Mouse (Mus musculus) lung, embryonic 14.5 days (tissue): ENCODE data around the gene Vmn1r218. TPM values are rescaled to one million over a fixed set of nuclear protein-coding genes. Genes with fewer than 3 reads are reported as not detected.
A peak's percentile ranks its signal among the peaks of the same experiment; 100 is the strongest.
"Not testable (repeated sequence)": the region's sequence is repeated elsewhere in the genome, so short reads cannot be mapped to it uniquely, and the experiment has no call there.

ENCODE experiments used
- ATAC-seq: fragments of 200-750 bp; cut with Nextera tagmentation; 2 replicates; pipeline ENCODE4 v1.8.0; 2017; ENCODE audit warnings: mild to moderate bottlenecking, moderate TSS enrichment, moderate library complexity; ENCODE audit not compliant: insufficient read depth
- DNase-seq: peaks from one replicate; pipeline ENCODE4 v3.0.0-alpha.2; 2015
- H3K27ac ChIP-seq: fragments of 300-500 bp; sonication (generic); 2 replicates; pipeline ENCODE4 v1.5.1; 2014; ENCODE audit warnings: low read depth, mild to moderate bottlenecking, moderate library complexity
- H3K27me3 ChIP-seq: fragments of 300-500 bp; sonication (generic); 2 replicates; pipeline ENCODE4 v1.6.1; 2014; ENCODE audit warnings: low read length, control low read depth; ENCODE audit not compliant: insufficient read depth
- H3K36me3 ChIP-seq: fragments of 300-500 bp; sonication (generic); 2 replicates; pipeline ENCODE4 v1.6.1; 2014; ENCODE audit warnings: control low read depth; ENCODE audit not compliant: insufficient read depth
- H3K4me1 ChIP-seq: fragments of 300-500 bp; sonication (generic); 2 replicates; pipeline ENCODE4 v1.6.1; 2014; ENCODE audit warnings: antibody characterized with exemption, control low read depth; ENCODE audit not compliant: insufficient read depth
- H3K4me2 ChIP-seq: fragments of 300-500 bp; sonication (generic); 2 replicates; pipeline ENCODE4 v1.6.1; 2014; ENCODE audit warnings: mild to moderate bottlenecking
- H3K4me3 ChIP-seq: fragments of 300-500 bp; sonication (generic); 2 replicates; pipeline ENCODE4 v1.5.1; 2014; ENCODE audit warnings: low read depth, low read length
- H3K9ac ChIP-seq: fragments of 300-500 bp; sonication (generic); 2 replicates; pipeline ENCODE4 v1.6.1; 2014
- H3K9me3 ChIP-seq: fragments of 300-500 bp; sonication (generic); 2 replicates; pipeline ENCODE4 v1.6.1; 2016; ENCODE audit warnings: low read depth, low read length, control low read depth
- CTCF ChIP-seq: IDR thresholded peaks from 2 replicates; pipeline ENCODE4 v1.5.1; 2016; ENCODE audit warnings: antibody characterized with exemption, low read depth
- WGBS: fragments of 180-500 bp; shearing (Covaris S2); extraction: QIAGEN DNeasy Blood & Tissue Kit; methylation state at CpG from one replicate; pipeline ENCODE4 v1.1.7; 2014; 5-methylcytosine and 5-hydroxymethylcytosine counted together
- polyA plus RNA-seq: library from polyadenylated mRNA; unstranded; fragments of >200 nt; fragmentation: Nextera tagmentation; extraction: Ambion mirVana; gene quantifications from 2 replicates; pipeline ENCODE4 v1.2.1, GENCODE M21; 2014

Vmn1r218 gene
- polyA plus RNA-seq = not detected in 2 replicates

DNA sequence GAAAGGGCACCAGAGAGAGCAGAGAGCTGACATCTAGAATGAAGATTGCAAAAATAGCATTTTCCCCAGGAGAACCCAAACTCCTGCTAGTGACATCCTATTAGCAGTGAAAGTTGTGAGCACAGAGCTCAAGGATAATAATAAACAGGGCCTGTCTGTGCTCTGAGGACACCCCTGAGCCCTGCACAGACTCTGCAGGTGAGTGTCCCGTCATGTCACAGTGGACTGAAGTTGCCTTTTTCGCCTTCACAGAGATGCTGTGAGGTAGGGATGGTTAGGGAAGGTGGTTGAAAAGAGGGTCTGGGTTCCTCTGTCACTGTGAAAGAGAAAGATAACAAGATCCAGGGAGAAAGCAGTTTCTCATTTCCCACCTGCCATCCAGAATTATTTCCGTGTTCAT lies at the start of gene Vmn1r218:
Gene Vmn1r218 (plus strand): TSS at position 57 of the 400 bp plus-strand sequence.
- no peak within 1 kb of the TSS for H3K9ac ChIP-seq
- no peak within 1 kb of the TSS for H3K4me3 ChIP-seq
- no peaks in the 10 kb centered on the region for H3K9me3 ChIP-seq
- no peak within 1 kb of the TSS for H3K27ac ChIP-seq
- WGBS = 65% methylated on average over 3 of the region's 3 CpGs
- ATAC-seq (no peak), DNase-seq (no peak)
- no peak for TF ChIP-seq CTCF
- H3K36me3 ChIP-seq = no peaks in the 10 kb centered on the region
- no peaks in the 10 kb centered on the region for H3K4me1 ChIP-seq
- H3K27me3 ChIP-seq = no peaks in the 10 kb centered on the region
- H3K4me2 ChIP-seq = no peak within 1 kb of the TSS

DNA sequence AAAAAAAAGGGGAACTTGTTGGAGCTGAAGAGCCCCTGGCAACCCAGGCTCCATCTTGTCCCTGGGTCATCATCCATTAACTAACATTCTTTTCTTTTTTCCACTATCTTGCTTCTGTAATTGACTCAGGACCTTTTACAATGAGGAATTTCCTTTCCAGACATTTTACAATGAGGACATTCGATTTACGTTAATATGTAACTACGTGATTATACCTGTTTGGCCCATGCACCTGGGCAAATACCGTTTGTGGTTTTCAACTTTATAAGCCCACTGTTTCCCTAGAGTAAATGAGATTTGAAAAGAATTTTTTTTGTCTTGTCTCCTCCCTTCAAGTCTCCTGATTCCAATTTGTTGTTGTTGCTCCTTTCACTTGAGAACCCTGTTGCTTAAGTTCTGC lies 38.6 kb upstream of the Vmn1r218 start:
- ATAC-seq (no peak), DNase-seq (no peak)
- Histone ChIP-seq H3K36me3 (no peaks in the 10 kb centered on the region), H3K27me3 (no peaks in the 10 kb centered on the region), H3K9ac (no peak overlapping the region), H3K9me3 (no peaks in the 10 kb centered on the region), H3K4me3 (no peak overlapping the region), H3K27ac (no peak overlapping the region), H3K4me2 (no peak overlapping the region), H3K4me1 (no peaks in the 10 kb centered on the region)
- WGBS = 82% methylated on average over 4 of the region's 4 CpGs
- no peak for TF ChIP-seq CTCF

DNA sequence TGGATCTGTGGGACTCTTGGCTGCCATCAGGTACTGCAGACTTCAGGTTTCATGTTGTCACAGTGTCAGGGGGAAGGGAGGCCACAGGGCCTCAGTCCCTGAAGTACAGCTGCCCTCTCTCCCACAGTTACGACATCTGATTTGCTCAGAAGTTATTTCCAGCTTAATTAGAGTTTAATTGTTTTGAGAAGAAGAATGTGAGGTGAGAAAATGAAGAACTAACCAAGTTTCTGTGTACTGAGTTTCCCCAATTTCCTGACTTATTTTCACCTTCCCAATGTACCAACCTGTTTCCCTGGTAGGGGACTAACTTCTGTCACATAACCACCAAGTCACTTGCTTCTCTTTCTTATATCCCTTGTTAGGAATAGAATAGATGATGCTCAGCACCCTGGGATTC lies 14.8 kb upstream of the Vmn1r218 start, which contains the start of gene Vmn1r217:
Gene Vmn1r217 (minus strand): TSS at position 101 of the 400 bp plus-strand sequence.
- DNase-seq, H3K4me1 ChIP-seq, H3K9me3 ChIP-seq, H3K9ac ChIP-seq, H3K27ac ChIP-seq, H3K4me3 ChIP-seq, H3K4me2 ChIP-seq, ATAC-seq, H3K36me3 ChIP-seq, H3K27me3 ChIP-seq: not testable (repeated sequence)
- WGBS = 59% methylated on average over 1 of the region's 1 CpGs

DNA sequence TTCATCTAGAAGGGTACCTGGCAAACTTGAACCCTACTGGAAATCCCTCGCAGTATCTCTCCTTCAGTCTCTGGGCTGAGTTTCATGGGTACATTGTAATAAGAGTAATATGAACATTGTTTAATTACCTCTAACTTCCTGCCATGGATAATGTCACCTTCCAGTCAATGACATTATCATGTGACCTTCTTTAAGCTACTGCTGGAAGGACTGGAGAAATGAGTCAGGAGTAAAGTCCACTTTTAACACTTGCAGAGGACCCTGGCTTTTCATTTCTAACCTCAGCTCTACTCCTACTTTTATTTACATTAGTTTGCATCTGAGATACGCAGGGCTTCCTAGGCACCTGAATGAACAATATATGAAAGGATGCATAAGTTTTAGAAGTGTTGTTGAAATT lies 12.3 kb upstream of the Vmn1r218 start:
- Histone ChIP-seq H3K27me3 (no peaks in the 10 kb centered on the region), H3K9me3 (no peaks in the 10 kb centered on the region), H3K36me3 (no peaks in the 10 kb centered on the region), H3K4me3 (no peak overlapping the region), H3K4me2 (no peak overlapping the region), H3K27ac (no peak overlapping the region), H3K9ac (no peak overlapping the region), H3K4me1 (no peaks in the 10 kb centered on the region)
- WGBS = 80% methylated on average over 2 of the region's 2 CpGs
- TF ChIP-seq CTCF = no peak
- DNase-seq = no peak
- no peak for ATAC-seq

DNA sequence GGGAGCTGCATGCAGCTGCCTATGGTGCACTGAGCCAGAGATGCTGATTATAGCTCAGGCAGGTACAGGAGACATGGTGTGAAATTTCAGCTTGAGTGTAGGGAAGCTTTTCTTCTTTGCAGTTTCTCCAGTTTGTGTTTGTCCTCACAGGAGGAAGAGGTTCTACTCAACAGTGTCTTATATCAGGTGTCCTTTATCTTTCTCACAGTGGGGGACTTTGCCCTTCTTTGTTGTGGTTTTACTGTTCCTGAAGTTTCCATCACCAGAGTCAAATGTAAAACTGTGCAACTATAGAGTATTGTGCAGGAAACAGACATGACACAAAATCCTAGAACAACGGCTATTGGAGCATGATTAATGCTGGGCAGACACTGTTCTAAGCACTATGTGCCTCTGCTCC lies 546 bp downstream of the Vmn1r218 start:
- Histone ChIP-seq H3K4me2 (no peak overlapping the region), H3K4me1 (no peaks in the 10 kb centered on the region), H3K9me3 (no peaks in the 10 kb centered on the region), H3K27me3 (no peaks in the 10 kb centered on the region), H3K9ac (no peak overlapping the region), H3K27ac (no peak overlapping the region), H3K4me3 (no peak overlapping the region), H3K36me3 (no peaks in the 10 kb centered on the region)
- no peak for DNase-seq
- no peak for TF ChIP-seq CTCF
- WGBS = 46% methylated on average over 1 of the region's 1 CpGs
- no peak for ATAC-seq

DNA sequence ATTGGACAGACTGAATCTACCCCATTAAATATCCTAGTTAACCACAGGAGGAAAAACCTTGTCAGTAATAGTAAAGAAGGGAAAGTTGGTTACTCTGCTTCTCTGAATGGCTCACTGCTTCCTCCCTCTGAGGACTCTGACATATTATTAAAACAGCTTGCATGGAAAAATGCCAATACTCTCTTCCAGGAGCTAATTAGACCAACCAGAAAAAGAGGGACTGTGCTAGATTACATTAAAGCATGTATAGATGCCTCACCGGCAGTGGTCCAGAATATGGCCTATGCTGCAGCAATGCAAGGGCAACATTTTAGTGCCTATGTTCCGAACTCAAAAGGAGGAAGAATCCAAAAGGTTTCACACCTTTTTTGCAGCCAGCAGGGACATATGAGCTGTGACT lies 5.9 kb downstream of the Vmn1r218 start:
- no peak for TF ChIP-seq CTCF
- 71% methylated on average over 2 of the region's 2 CpGs for WGBS
- Histone ChIP-seq H3K27me3 (no peaks in the 10 kb centered on the region), H3K4me1 (no peaks in the 10 kb centered on the region), H3K27ac (no peak overlapping the region), H3K9me3 (no peaks in the 10 kb centered on the region), H3K36me3 (no peaks in the 10 kb centered on the region), H3K9ac (no peak overlapping the region), H3K4me2 (no peak overlapping the region), H3K4me3 (no peak overlapping the region)
- no peak for ATAC-seq
- DNase-seq = peak; percentile 4

DNA sequence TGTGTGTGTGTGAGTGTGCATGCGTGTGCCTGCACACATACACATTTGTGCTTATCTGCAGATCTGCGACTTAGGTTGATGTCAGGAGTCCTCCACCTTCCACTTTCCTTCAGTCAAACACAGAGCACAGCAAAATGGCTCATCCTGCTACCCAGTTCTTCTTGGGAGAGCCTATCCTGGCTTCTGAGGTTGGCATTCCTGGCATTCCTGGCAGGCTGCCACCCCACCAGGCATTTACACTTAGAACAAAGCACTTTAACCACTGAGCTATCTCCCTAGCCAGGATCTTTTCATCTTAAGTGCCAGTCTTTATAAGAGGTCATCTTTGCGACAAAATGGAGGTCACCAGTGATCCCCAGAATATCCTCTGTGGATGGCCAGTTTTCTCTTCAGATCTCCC lies 24.9 kb downstream of the Vmn1r218 start:
- Histone ChIP-seq H3K4me3 (no peak overlapping the region), H3K4me2 (no peak overlapping the region), H3K9me3 (no peaks in the 10 kb centered on the region), H3K9ac (no peak overlapping the region), H3K27me3 (no peaks in the 10 kb centered on the region), H3K27ac (no peak overlapping the region), H3K36me3 (no peaks in the 10 kb centered on the region), H3K4me1 (no peaks in the 10 kb centered on the region)
- 56% methylated on average over 3 of the region's 3 CpGs for WGBS
- no peak for TF ChIP-seq CTCF
- ATAC-seq (peak; percentile 52; the same call in 1 of the 2 replicates), DNase-seq (peak; percentile 53)

DNA sequence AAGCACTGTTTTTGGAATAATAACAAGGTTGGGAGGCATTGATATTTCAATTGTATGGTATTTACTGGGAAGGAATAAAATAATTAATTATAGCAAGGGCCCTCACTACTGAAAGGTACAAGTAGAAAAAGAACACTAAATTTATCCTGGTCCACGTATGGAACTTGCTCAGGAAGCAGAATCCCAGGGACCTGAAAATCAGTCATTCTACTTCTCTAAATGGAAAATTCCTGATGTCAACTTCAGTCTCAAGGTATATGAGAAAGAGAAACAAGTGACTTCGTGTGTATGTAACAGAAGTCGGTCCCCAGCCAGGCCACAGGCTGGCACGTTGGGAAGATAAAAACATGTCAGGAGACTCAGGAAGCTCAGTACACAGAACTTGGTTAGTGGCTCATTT lies 26.1 kb downstream of the Vmn1r218 start, which contains the start of gene Vmn1r219:
Gene Vmn1r219 (plus strand): TSS at position 301 of the 400 bp plus-strand sequence.
- Histone ChIP-seq H3K4me1 (no peaks in the 10 kb centered on the region), H3K27ac (no peak within 1 kb of the TSS), H3K4me2 (no peak within 1 kb of the TSS), H3K9ac (no peak within 1 kb of the TSS), H3K4me3 (no peak within 1 kb of the TSS), H3K36me3 (no peaks in the 10 kb centered on the region), H3K27me3 (no peaks in the 10 kb centered on the region), H3K9me3 (no peaks in the 10 kb centered on the region)
- no peak for TF ChIP-seq CTCF
- WGBS = 69% methylated on average over 4 of the region's 4 CpGs
- ATAC-seq (no peak), DNase-seq (no peak)

DNA sequence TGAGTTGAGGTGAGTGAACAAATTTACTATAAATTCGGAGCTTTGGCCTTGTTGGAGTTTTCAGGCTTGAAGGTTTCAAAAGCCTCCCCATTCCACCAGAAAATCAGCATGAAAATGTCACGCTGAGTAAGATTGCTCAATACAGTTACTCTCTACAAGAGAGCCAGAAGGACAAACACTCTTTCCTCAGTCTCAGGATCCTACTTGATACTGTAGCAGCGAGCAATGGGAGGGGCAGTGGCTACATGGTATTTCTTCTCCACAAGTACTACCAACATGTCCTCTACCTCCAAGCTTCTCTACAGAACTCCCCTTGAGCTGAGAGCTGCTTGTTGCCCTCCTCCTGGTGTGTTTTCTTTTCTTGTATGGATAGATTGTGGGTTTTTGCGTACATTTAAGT lies 33.5 kb downstream of the Vmn1r218 start:
- not testable (repeated sequence) for H3K27ac ChIP-seq, H3K4me3 ChIP-seq, ATAC-seq, H3K4me1 ChIP-seq, H3K36me3 ChIP-seq, H3K9ac ChIP-seq, H3K4me2 ChIP-seq, H3K27me3 ChIP-seq, DNase-seq, H3K9me3 ChIP-seq
- 75% methylated on average over 4 of the region's 4 CpGs for WGBS
